Comparison of ENCODE assay signal across 19 mouse cellular contexts in genomic region chr10:126828618-126829017, GRCm38 (mm10).
DNase-seq lines count a peak whose midpoint lies in the region; ATAC-seq and TF ChIP-seq lines count a peak whose summit lies in the region.
"Had no signal": no experiment of that assay in that cellular context is flagged by ENCODE, and none has a peak within 500 bp of the region (broad histone marks: within the 10 kb centered on the region; RNA-seq: fewer than 3 reads in every experiment).

No protein-coding gene starts in this region.

- ATAC-seq in forebrain, embryonic 15.5 days (replicated peaks), result peak; percentile 53
- ATAC-seq in hindbrain, embryonic 14.5 days (ENCODE audit: low FRiP score), result peak; percentile 11; the same call in 1 of the 2 replicates
- peak; percentile 59 for ATAC-seq in neural tube, embryonic 12.5 days (ENCODE audit: low FRiP score, low read depth)
- ATAC-seq: intestine, embryonic 16.5 days had no signal

- peaks cover 16% of the 10 kb centered on the region for H3K4me1 ChIP-seq in forebrain, embryonic 15.5 days
- H3K4me1 ChIP-seq in hindbrain, embryonic 14.5 days (replicated peaks; ENCODE audit: control insufficient read depth, insufficient read depth, low read length), result 0 out of 2 replicates have a peak, but pooled peaks cover 6% of the 10 kb centered on the region
- H3K4me1 ChIP-seq in neural tube, embryonic 12.5 days, result no peaks in the 10 kb centered on the region
- H3K4me1 ChIP-seq: limb, embryonic 15.5 days had no signal

- no peak for DNase-seq in layer of hippocampus, adult 2 months (ENCODE audit: low spot score in 2 of 2)
- no peak for DNase-seq in layer of hippocampus, adult 9-11 months
- DNase-seq in hindbrain, embryonic 14.5 days (ENCODE audit: low spot score), result no peak
- no peak for DNase-seq in ovary, adult 18-20 months (ENCODE audit: low spot score)
- DNase-seq in lung, postnatal 36 days, result no peak
- DNase-seq: adrenal gland, postnatal 14 days; cerebellum, adult 11-12 months; heart, postnatal 36 days; lung, postnatal 14 days; retina, postnatal 1 day; right cerebral cortex, postnatal 4 days; thymus, postnatal 4 days had no signal

- no peaks in the 10 kb centered on the region for H3K9me3 ChIP-seq in forebrain, embryonic 15.5 days
- no peaks in the 10 kb centered on the region for H3K9me3 ChIP-seq in hindbrain, embryonic 14.5 days (ENCODE audit: control insufficient read depth, low read length)
- H3K9me3 ChIP-seq in neural tube, embryonic 12.5 days, result no peaks in the 10 kb centered on the region
- H3K9me3 ChIP-seq: limb, embryonic 15.5 days had no signal

- no peak overlapping the region for H3K4me3 ChIP-seq in layer of hippocampus, adult 2 months
- H3K4me3 ChIP-seq in forebrain, embryonic 15.5 days, result no peak overlapping the region
- H3K4me3 ChIP-seq in hindbrain, embryonic 14.5 days (replicated peaks; ENCODE audit: low read length), result no peak overlapping the region
- H3K4me3 ChIP-seq in neural tube, embryonic 12.5 days, result no peak overlapping the region
- H3K4me3 ChIP-seq: erythroblast, embryonic 14.5 days; limb, embryonic 15.5 days had no signal

- no peak overlapping the region for H3K9ac ChIP-seq in forebrain, embryonic 15.5 days (replicated peaks)
- H3K9ac ChIP-seq in hindbrain, embryonic 14.5 days, result no peak overlapping the region
- no peak overlapping the region for H3K9ac ChIP-seq in neural tube, embryonic 12.5 days
- H3K9ac ChIP-seq: limb, embryonic 15.5 days had no signal

- H3K36me3 ChIP-seq in forebrain, embryonic 15.5 days, result no peaks in the 10 kb centered on the region
- no peaks in the 10 kb centered on the region for H3K36me3 ChIP-seq in hindbrain, embryonic 14.5 days (replicated peaks; ENCODE audit: control insufficient read depth, insufficient read depth)
- H3K36me3 ChIP-seq in neural tube, embryonic 12.5 days, result no peaks in the 10 kb centered on the region
- H3K36me3 ChIP-seq: limb, embryonic 15.5 days had no signal

- TF ChIP-seq CTCF in layer of hippocampus, adult 2 months (conservative IDR thresholded peaks at IDR 0.05), result no peak

- peak overlapping the region; percentile 5; the same call in 1 of the 2 replicates for H3K4me2 ChIP-seq in forebrain, embryonic 15.5 days (replicated peaks)
- no peak overlapping the region for H3K4me2 ChIP-seq in hindbrain, embryonic 14.5 days (replicated peaks)
- no peak overlapping the region for H3K4me2 ChIP-seq in neural tube, embryonic 12.5 days (replicated peaks)
- H3K4me2 ChIP-seq: heart, embryonic 11.5 days; limb, embryonic 15.5 days had no signal

- H3K27ac ChIP-seq in layer of hippocampus, adult 2 months, result peak overlapping the region; percentile 84
- peak overlapping the region; percentile 63 for H3K27ac ChIP-seq in forebrain, embryonic 15.5 days (replicated peaks)
- peak overlapping the region; percentile 65 for H3K27ac ChIP-seq in hindbrain, embryonic 14.5 days
- H3K27ac ChIP-seq in neural tube, embryonic 12.5 days, result no peak overlapping the region
- H3K27ac ChIP-seq: kidney, postnatal 0 days; limb, embryonic 15.5 days had no signal

- 34% methylated on average over 7 of the region's 7 CpGs for WGBS in forebrain, embryonic 15.5 days
- WGBS in hindbrain, embryonic 14.5 days, result 58% methylated on average over 7 of the region's 7 CpGs
- 61% methylated on average over 7 of the region's 7 CpGs for WGBS in neural tube, embryonic 12.5 days

- H3K27me3 ChIP-seq in forebrain, embryonic 15.5 days, result no peaks in the 10 kb centered on the region
- no peaks in the 10 kb centered on the region for H3K27me3 ChIP-seq in hindbrain, embryonic 14.5 days (ENCODE audit: control insufficient read depth, insufficient read depth, low read length)
- no peaks in the 10 kb centered on the region for H3K27me3 ChIP-seq in neural tube, embryonic 12.5 days (replicated peaks)
- H3K27me3 ChIP-seq: limb, embryonic 15.5 days had no signal
